Mouse (Mus musculus) kidney, adult 2 months (tissue): ENCODE results near the gene Actr2. TPM values are rescaled to one million over a fixed set of nuclear protein-coding genes. Genes with fewer than 3 reads are reported as not detected.
A peak's percentile ranks its signal among the peaks of the same experiment; 100 is the strongest.

ENCODE experiments used
- DNase-seq: peaks from one replicate; pipeline ENCODE4 v3.0.0; 2021
- H3K27ac ChIP-seq: fragments of 200-500 bp; 2 replicates; pipeline ENCODE4 v1.5.1; 2012; ENCODE audit warnings: low read depth, low read length, control low read depth, inconsistent platforms; ENCODE audit not compliant: insufficient read depth
- H3K27me3 ChIP-seq: fragments of 200-500 bp; replicated peaks from 2 replicates; pipeline ENCODE4 v1.6.1; 2012; ENCODE audit warnings: mild to moderate bottlenecking, moderate library complexity, low read length, inconsistent platforms; ENCODE audit not compliant: control insufficient read depth, insufficient read depth
- H3K36me3 ChIP-seq: fragments of 200-500 bp; 2 replicates; pipeline ENCODE4 v1.6.1; 2012; ENCODE audit warnings: mild to moderate bottlenecking, moderate library complexity, low read length, inconsistent platforms; ENCODE audit not compliant: control insufficient read depth, insufficient read depth
- H3K4me1 ChIP-seq: fragments of 200-500 bp; 2 replicates; pipeline ENCODE4 v1.6.1; 2011; ENCODE audit warnings: low read length; ENCODE audit not compliant: control insufficient read depth, insufficient read depth
- H3K4me3 ChIP-seq: fragments of 200-500 bp; 2 replicates; pipeline ENCODE4 v1.5.1; 2011; ENCODE audit warnings: mild to moderate bottlenecking, low read depth, low read length, control low read depth; ENCODE audit not compliant: insufficient read depth
- CTCF ChIP-seq: fragments of 200-500 bp; conservative IDR thresholded peaks from 2 replicates; pipeline ENCODE4 v1.5.1; 2011; ENCODE audit warnings: low read depth, mild to moderate bottlenecking, control low read depth, low read length, moderate library complexity, mixed read lengths; ENCODE audit not compliant: insufficient read depth, insufficient read length
- POLR2A ChIP-seq: fragments of 200-500 bp; IDR thresholded peaks from one replicate; pipeline ENCODE4 v1.6.1; 2011; ENCODE audit warnings: low read depth, low read length, control low read depth
- WGBS: fragments of 180-500 bp; shearing (Covaris S2); methylation state at CpG from one replicate; pipeline ENCODE4 v1.1.7; 2018; 5-methylcytosine and 5-hydroxymethylcytosine counted together
- polyA plus RNA-seq: library from polyadenylated mRNA; depleted of rRNA; stranded (reverse); fragments of >200 nt; gene quantifications from 2 replicates; pipeline ENCODE4 v1.2.3, GENCODE M21; 2012

Gene Actr2
- polyA plus RNA-seq, 1 experiment: 38.8 TPM

DNA sequence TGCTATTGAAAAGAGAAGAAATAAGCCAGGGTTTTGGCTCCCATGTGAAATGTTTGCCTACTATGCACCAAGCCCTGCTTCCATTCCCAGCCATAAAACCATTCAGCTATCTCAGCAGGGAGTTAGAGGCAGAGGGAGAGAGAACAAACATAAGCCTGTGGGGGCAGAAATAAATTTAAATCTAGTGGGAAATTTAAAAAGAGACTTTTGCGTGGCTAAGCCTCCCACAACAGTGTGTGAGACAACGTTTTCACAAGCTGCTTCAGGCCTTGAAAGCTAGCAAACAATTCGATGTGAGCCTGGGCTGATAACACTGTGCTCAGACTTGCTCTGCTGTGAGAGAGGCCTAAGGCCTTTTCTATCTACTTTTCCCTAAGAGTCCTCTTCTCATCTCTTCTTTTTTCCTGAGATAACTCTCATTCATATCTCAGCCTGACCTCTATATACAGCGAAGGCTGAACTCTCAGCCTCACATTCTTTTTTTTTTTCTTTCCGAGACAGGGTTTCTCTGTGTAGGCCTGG, 3.4 kb upstream of the Actr2 start:
- TF ChIP-seq POLR2A (no peak), CTCF (no peak)
- WGBS: 80% methylated on average over 5 of the region's 5 CpGs
- no peaks in the 10 kb centered on the region for H3K36me3 ChIP-seq
- no peaks in the 10 kb centered on the region for H3K27me3 ChIP-seq
- H3K4me3 ChIP-seq: no peak overlapping the region
- no peak overlapping the region for H3K27ac ChIP-seq
- peaks cover 9% of the 10 kb centered on the region for H3K4me1 ChIP-seq
- DNase-seq: no peak

DNA sequence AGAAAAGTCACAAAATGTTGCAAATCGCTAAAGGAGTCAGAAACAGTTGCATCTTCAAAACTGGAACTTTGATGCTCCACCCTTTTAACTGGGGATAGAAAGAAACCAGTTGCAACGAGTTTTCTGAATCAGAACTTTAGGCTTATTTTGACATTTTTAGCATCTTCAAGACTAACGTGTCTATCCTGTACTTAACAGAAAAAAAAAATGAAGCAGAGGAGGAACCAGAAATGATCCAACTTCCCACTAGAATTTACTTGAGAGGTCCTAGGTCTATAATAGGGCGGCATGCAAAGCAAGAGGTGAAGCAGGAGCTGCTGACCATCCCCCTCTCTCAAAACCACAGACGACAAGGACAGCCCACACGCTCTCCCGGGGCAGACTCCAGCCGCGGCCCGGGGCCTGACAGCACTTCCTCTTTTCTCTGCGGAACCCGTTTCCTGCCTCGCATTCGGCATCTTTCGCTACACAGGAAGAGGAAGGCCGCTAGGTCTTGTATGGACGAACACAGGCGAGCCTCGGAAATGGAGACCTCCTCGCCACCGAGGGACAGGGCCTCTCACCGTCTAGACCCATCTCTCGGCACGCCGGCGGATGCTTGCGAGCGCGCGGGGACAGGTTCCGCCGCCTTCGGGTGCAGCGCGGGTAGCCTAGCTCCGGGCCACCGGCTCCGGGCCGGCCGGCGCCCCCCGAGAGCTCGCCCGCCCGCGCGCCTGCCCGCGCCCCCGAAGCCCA, 540 bp downstream of the Actr2 start:
- DNase-seq: peak; percentile 90
- WGBS: under 1% methylated on average over 50 of the region's 50 CpGs
- Histone ChIP-seq H3K4me1 (peaks cover 10% of the 10 kb centered on the region), H3K4me3 (peak overlapping the region; percentile 54), H3K27me3 (no peaks in the 10 kb centered on the region), H3K36me3 (no peaks in the 10 kb centered on the region), H3K27ac (peak overlapping the region; percentile 43)
- TF ChIP-seq POLR2A (peak; percentile 33), CTCF (no peak)

DNA sequence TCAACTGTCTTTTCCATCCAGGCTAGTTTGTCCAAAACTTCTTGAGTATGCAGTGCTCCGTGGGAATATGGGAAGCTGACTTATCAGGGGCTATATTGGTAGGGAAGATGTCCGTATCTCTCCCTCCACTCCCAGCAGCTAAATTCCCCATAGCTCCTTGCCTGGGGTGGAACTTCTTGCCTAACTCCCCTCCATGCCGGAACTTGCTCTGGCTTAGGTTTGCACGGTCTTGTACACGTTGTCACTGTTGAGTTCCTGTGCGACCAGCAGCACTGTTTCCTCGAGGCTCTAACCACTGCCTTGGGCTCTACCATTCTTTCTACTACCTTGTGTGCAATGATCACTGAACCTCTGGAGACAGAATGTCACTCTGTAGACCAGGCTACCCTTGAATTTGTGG, 4.6 kb downstream of the Actr2 start:
- H3K27ac ChIP-seq: no peak overlapping the region
- 0 out of 2 replicates have a peak, but pooled peaks cover 4% of the 10 kb centered on the region for H3K4me1 ChIP-seq
- TF ChIP-seq CTCF: no peak
- TF ChIP-seq POLR2A: no peak
- DNase-seq: no peak
- 81% methylated on average over 7 of the region's 7 CpGs for WGBS
- no peaks in the 10 kb centered on the region for H3K36me3 ChIP-seq
- H3K27me3 ChIP-seq: no peaks in the 10 kb centered on the region
- H3K4me3 ChIP-seq: no peak overlapping the region

DNA sequence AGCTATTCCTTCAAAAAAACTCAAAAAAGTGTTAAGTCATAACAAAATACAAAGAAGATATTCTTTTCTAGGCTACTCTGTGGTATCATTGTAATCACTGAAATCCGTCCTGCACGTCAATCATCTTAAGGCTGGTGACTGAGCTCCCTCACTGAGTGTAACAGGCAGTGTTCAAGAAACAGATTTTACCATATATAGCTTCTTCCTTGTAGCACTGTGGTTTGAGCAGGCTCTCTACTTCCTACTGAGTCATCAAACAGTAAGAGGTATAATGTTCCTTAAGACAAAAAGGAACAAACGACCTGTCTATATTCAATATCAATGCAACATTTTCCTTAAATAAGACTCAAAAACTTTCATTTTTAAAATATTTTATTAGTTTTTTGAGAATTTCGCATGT, 5.0 kb downstream of the Actr2 start:
- no peak overlapping the region for H3K27ac ChIP-seq
- no peaks in the 10 kb centered on the region for H3K36me3 ChIP-seq
- 85% methylated on average over 4 of the region's 4 CpGs for WGBS
- DNase-seq: no peak
- no peaks in the 10 kb centered on the region for H3K27me3 ChIP-seq
- 0 out of 2 replicates have a peak, but pooled peaks cover 4% of the 10 kb centered on the region for H3K4me1 ChIP-seq
- no peak for TF ChIP-seq POLR2A
- TF ChIP-seq CTCF: no peak
- no peak overlapping the region for H3K4me3 ChIP-seq

DNA sequence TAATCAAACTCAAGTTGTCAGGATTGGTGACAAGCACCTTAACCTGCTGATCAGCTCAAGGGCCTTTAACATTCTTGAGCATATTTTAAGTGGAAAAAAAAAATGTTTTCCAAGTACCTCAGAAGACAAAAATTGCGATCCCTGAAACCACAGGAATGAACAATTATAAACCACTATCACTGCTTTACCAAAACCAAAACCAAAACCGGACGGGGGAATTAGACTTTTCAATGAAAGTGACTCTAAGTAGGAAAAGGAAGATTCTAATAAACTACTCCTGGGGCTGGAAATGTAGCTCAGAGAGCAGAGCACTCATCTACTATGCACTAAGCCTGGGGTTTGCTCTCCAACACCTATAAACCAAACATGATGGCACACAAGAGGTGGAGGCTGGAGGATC, 5.8 kb downstream of the Actr2 start:
- H3K4me1 ChIP-seq: 0 out of 2 replicates have a peak, but pooled peaks cover 4% of the 10 kb centered on the region
- H3K27me3 ChIP-seq: no peaks in the 10 kb centered on the region
- no peaks in the 10 kb centered on the region for H3K36me3 ChIP-seq
- no peak for TF ChIP-seq POLR2A
- TF ChIP-seq CTCF: no peak
- no peak for DNase-seq
- H3K4me3 ChIP-seq: no peak overlapping the region
- WGBS: 79% methylated on average over 3 of the region's 3 CpGs
- no peak overlapping the region for H3K27ac ChIP-seq

DNA sequence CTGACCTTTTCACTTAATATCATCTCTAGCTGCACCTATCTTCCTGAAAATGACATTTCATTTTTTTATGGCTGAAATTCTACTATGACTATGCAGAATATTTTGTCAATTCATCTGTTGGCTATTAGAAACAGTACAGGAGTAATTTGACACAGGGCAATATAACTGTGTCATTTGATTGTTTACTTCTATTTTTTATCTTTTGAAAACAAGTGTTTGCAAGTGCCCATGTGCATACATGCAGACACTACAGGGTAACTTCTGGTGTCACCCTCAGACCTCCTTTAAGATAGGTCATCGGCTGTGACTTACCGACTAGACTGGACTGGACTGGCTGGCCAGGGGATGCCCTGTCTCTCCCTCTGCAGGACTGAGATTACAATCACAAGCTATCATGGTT, 8.8 kb downstream of the Actr2 start:
- Histone ChIP-seq H3K27ac (no peak overlapping the region), H3K4me3 (no peak overlapping the region), H3K27me3 (no peaks in the 10 kb centered on the region), H3K4me1 (no peaks in the 10 kb centered on the region; the same call in 1 of the 2 replicates), H3K36me3 (peaks cover 2% of the 10 kb centered on the region)
- DNase-seq: no peak
- TF ChIP-seq CTCF: no peak
- no peak for TF ChIP-seq POLR2A
- WGBS: 75% methylated on average over 2 of the region's 2 CpGs

DNA sequence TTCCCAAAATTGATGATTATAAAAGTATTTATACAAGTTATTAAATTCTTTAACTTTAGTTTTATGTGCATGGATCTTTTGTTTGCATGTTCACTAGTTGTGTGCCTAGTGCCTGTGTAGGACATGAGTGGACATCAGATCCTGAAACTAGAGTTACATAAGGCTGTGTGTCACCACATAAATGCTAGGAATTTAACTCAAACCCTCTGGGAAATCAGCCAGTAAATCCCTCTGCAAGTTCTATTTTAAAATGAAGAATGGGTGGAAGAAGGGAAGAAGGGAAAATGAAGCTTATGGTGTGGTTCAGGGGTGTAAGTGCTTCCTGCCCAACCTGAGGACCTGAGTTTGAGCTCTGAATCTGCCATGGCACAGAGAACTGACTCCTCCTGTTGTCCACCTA, 26.4 kb downstream of the Actr2 start:
- no peaks in the 10 kb centered on the region for H3K4me1 ChIP-seq
- no peaks in the 10 kb centered on the region for H3K27me3 ChIP-seq
- peaks cover 5% of the 10 kb centered on the region; the same call in 1 of the 2 replicates for H3K36me3 ChIP-seq
- no peak overlapping the region for H3K4me3 ChIP-seq
- no peak for DNase-seq
- H3K27ac ChIP-seq: no peak overlapping the region
- TF ChIP-seq POLR2A (no peak), CTCF (no peak)
